Mouse (Mus musculus) adrenal gland, postnatal 14 days (tissue): ENCODE data around the gene Sgk2. TPM values are rescaled to one million over a fixed set of nuclear protein-coding genes. Genes with fewer than 3 reads are reported as not detected.
"Not testable (repeated sequence)": the region's sequence is repeated elsewhere in the genome, so short reads cannot be mapped to it uniquely, and the experiment has no call there.

Experiments used
- DNase-seq: peaks from one replicate; pipeline ENCODE4 v3.0.0; 2021; ENCODE audit warnings: mixed read lengths
- total RNA-seq: library from RNA; stranded (reverse); gene quantifications from 2 replicates; pipeline ENCODE4 v1.2.3, GENCODE M21; 2021

The Sgk2 gene
- total RNA-seq, 1 experiment from 2014 or later: 1.6 TPM

- not testable (repeated sequence) for DNase-seq
Observed at GRCm38 (mm10) chr2:163058981-163059380, 71.9 kb downstream of the Sgk2 start.

GRCm38 (mm10) chr2:163060630-163061029, 73.5 kb downstream of the Sgk2 start:
- DNase-seq: no peak

GRCm38 (mm10) chr2:163061203-163062118, 74.3 kb downstream of the Sgk2 start:
- no peak for DNase-seq

- no peak for DNase-seq
Observed at GRCm38 (mm10) chr2:163062119-163062508, 75.0 kb downstream of the Sgk2 start.

Other genes starting within 250 kb of the Sgk2 start
- 181 and 186 TPM in 2 replicates for gene Srsf6, start 55.8 kb upstream of the Sgk2 start, total RNA-seq
- 0.34 and 0.74 TPM in 2 replicates for gene L3mbtl1, start 43.9 kb upstream of the Sgk2 start, total RNA-seq
- 38.7 and 42.9 TPM in 2 replicates for gene Ift52, start 30.0 kb downstream of the Sgk2 start, total RNA-seq
- gene Mybl2, start 67.4 kb downstream of the Sgk2 start, total RNA-seq: 6.2 and 6.8 TPM in 2 replicates
- not detected in 2 replicates for gene Gtsf1l, start 100.5 kb downstream of the Sgk2 start, total RNA-seq
- 5.0 and 9.4 TPM in 2 replicates for gene Tox2, start 215.8 kb downstream of the Sgk2 start, total RNA-seq